Mouse (Mus musculus): Measurements from ENCODE around the gene Syne1.

The Syne1 gene

DNA sequence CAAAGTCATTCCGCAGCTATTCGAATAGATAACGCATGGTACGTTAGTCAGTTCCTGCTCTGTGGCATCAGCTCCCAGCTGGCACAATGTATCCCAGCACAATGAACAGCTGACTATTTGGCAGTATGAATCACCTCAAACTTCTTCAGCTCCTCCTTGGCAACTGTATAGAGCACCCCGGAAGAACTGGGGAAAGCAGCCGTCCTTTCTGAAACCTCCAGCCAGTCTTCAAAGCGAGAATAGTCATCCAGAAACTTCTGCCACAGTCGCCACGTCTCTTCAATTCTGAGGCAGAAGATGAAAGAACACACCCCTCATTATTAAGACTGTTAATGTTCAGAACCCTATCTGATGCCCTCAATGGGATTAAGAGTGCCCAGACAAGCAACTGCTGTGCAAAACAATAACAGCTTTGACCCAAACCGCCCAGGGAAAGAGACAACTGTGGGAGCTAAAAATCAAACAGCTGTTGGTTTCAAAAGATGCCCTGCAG is 495.0 kb downstream of the Syne1 start:
- no peak for DNase-seq

DNA sequence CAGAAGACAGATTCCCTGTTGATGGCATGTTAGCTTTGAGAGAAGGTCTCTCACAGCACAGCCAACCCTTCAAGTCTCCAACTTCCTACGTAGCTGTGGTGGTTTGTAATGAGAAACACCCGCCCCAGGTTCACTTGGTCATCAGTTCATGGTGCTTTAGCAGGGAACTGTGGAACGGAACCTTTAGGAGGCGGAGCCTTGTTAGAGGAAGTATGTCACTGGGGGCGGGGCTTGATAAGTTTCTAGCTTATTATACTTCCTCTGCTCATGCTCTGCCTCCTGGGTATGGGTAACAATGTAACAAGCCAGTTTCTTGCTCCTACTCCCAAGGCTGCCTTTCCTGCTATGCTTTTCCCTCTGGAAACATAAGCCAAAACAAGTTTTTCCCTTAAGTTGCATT is 505.6 kb downstream of the Syne1 start:
- no peak for DNase-seq

DNA sequence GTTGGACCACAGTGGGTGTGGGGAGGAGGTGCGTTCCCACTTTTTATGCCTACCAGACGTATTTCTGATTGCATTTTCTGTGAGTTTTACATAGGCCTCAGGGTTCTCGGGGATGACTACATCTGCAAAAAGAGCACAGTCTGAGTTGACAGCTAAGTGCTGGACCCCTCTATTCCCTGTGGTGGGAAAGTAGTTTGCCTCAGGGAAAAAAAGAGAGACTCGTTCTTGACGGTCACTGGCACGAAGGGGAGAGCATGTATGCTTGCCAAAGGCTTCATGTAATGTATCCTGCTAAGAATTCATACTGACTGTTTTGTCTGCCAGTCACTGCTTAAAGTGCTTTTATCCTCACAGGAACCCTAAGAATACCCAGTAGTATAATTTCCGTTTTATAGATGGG is 506.1 kb downstream of the Syne1 start:
- no peak for DNase-seq

DNA sequence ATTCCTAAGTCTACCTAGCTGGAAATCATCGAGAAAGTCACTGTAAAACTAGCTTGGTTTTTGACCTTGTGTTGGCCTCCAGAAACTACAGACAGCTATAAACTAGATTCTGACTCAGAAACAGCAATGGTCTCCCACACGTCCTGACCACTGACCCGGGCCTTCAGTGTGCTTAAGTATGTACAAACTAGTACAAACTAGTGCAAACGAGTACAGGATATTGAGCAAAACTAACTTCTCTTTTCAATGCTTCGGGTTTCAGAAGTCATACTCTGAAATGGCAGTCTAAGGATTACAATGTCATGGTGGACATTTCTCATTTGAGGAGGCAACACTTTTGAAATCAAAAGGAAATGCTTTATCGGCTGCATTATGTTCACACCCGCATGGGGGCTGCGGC is 506.8 kb downstream of the Syne1 start:
- DNase-seq: no peak

DNA sequence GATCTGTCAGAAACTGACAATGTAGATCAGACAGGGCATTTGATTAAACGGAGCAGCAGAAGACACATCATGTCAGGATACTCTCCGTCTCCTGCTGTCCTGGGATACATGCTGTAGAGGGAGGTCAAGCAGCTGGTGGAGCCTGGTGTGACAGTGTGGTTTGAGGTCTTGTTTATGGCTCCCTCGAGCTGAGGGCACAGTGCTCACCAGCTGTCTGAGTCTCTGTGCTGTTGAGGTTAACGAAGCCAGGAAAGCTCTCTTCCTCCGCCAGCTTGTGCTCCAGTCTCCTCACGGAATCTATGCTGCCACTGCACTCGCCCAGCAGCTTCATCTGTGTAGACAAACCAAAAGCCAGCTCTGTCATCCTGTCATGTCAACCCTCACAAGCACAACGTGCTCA is 510.0 kb downstream of the Syne1 start:
- DNase-seq: no peak

DNA sequence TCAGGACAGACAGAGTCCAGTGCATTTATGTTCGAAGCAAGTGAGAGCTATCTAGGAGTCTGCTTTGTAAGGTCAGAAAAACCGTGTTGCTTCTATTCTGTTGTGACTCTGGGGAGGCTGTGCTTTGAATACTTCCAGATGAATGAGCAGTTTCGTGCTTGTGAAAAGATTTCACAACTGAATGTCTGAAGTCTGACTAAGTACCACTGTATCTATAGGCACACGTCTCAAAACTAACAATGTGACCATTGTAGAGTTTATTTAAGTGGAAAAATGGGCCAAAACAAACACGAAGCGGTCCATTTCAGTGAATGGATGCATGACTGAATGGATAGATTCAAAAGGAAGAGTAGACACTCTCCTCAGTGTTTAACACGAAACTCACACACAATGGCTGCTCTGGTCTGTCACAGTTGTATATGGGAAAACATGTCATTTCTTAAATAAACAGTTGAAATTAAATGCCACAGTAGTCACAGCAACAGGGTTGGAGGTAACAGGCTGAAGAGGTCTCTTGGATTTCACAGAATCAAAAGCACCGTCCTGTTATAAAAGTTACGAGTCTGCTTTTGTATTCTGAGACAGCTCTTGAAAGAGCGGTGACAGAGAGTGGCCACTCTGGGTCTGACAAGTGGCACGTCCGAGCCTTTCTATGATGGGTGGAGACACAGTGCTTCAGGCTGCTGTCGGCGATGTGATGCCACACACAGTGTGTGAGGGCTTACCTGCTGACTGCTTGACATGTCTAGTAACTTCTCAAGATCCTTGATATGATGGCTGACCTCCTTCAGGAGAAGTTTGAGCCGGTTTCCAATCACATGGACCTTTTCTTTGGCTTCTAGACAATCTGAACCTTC is 518.9 kb downstream of the Syne1 start:
- no peak for DNase-seq

GRCm38 (mm10) chr10:5029883-5030282 is 521.4 kb downstream of the Syne1 start:
- DNase-seq: no peak

GRCm38 (mm10) chr10:5029161-5029560 is 522.1 kb downstream of the Syne1 start:
- no peak for DNase-seq

GRCm38 (mm10) chr10:5028301-5028700 is 523.0 kb downstream of the Syne1 start:
- no peak for DNase-seq

- DNase-seq: no peak
Measured at GRCm38 (mm10) chr10:5027208-5027607, 524.1 kb downstream of the Syne1 start.

GRCm38 (mm10) chr10:5025906-5026305 is 525.4 kb downstream of the Syne1 start:
- DNase-seq: no peak

DNA sequence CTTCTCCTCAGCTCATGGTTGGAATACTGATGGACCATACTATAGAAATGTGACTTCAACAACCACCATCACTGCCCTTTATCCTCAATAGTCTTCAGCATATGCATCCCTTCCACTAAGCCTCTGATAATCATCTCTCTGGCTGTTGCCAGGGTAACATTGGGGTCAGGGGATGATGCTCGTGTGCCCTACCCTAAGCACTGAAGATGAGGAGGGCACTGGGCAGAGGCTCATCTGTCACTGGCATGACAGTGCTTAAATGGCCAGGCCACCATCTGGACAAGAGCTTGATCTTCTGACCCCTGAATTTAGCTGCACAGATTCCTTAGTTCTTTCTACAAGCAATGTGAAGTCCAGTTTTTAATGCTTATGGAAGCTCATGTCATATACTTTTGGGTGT is 534.1 kb downstream of the Syne1 start:
- DNase-seq: peak in 1 of 2 experiments; percentile 8

DNA sequence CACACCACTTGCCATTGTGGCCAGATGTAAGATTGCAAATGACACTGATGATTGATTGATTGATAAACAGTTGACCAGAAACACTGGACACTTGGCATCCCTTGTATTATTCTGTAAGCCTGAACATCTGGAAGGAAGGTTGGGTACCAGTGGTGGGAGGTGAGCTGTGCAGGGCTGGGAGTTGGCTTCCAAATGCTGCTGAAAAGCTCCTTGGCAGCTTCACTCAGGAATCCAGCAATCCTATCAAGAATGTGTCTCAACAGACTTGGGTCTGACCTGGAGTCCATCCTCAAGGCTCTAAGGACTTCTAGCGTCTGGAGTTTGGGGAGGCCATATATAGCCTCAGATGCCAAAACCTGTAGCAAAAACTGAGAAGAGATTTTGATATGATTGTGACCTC is 536.3 kb downstream of the Syne1 start:
- DNase-seq: no peak

GRCm38 (mm10) chr10:5012004-5012403 is 539.3 kb downstream of the Syne1 start:
- no peak for DNase-seq

- DNase-seq: peak in 1 of 2 experiments; percentile 20
Measured at GRCm38 (mm10) chr10:5008795-5009366, 542.4 kb downstream of the Syne1 start.

DNA sequence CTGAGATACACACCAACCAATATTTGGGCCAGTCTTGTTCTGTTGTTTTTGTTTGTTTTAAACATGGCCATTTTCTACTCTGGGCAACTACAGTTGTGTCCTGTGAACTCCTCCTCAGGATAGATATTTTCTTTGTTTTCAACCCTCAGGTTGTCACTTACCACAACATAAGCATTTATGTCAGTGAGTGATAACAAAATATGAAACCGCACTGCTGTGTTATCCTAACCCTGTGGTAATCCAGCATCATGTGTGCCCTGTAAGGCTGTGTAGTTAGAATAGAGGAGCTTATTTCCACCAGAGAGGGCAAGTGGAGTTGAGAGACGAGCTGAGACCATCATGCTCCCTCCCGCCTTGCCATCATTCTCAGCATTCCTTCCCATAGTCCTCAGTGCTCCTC is 554.7 kb downstream of the Syne1 start:
- DNase-seq: no peak

GRCm38 (mm10) chr10:4993802-4994201 is 557.5 kb downstream of the Syne1 start:
- peak in 1 of 2 experiments; percentile 16 for DNase-seq

DNA sequence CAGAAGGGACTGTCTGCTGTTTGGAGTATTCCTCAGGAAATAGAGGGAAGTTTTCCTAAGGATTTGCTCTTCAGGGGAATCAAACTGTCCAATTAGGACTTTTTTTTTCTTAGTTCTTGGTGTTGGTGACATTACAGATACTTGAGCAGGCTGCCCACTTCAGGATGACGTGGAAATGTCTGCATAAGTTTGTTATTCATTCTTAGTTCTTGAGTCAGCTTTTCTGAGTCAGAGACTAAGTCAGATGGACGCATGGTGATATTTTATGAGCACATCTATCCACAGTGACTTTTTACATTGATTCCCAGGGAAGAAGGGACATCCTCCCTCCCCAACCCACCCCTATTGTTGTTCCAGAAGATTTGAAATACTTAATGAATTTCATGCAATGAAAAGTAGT is 567.4 kb downstream of the Syne1 start:
- no peak for DNase-seq

GRCm38 (mm10) chr10:4977374-4977773 is 573.9 kb downstream of the Syne1 start:
- no peak for DNase-seq

- no peak for DNase-seq
Measured at GRCm38 (mm10) chr10:4976557-4976956, 574.7 kb downstream of the Syne1 start.

- DNase-seq: no peak
Measured at GRCm38 (mm10) chr10:4974246-4974645, 577.0 kb downstream of the Syne1 start.

GRCm38 (mm10) chr10:4972026-4972425 is 579.3 kb downstream of the Syne1 start:
- peak; percentile 42 to 57 for DNase-seq

GRCm38 (mm10) chr10:4971586-4971985 is 579.7 kb downstream of the Syne1 start:
- DNase-seq: no peak

DNA sequence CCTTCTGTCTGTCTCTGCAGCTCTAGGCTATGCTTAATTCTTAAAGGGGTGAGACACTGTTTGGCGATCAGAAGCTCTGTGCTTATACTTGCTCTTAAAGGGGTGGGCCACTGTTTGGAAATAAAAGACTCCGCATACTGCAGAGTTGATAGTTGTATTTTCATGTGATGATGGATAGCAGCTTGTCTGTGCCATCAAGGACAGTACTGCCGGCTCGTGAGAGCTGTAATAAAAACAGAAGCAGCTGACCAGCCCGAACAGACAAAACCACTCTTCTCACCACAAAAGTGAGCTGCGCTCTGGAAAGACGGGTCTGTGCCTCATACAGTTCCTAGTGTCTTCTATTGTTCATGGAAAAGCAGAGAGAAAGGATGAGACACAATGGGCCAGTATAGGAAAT is 580.1 kb downstream of the Syne1 start:
- DNase-seq: no peak
